Mouse (Mus musculus): ENCODE data around the gene Adcy2.

DNA sequence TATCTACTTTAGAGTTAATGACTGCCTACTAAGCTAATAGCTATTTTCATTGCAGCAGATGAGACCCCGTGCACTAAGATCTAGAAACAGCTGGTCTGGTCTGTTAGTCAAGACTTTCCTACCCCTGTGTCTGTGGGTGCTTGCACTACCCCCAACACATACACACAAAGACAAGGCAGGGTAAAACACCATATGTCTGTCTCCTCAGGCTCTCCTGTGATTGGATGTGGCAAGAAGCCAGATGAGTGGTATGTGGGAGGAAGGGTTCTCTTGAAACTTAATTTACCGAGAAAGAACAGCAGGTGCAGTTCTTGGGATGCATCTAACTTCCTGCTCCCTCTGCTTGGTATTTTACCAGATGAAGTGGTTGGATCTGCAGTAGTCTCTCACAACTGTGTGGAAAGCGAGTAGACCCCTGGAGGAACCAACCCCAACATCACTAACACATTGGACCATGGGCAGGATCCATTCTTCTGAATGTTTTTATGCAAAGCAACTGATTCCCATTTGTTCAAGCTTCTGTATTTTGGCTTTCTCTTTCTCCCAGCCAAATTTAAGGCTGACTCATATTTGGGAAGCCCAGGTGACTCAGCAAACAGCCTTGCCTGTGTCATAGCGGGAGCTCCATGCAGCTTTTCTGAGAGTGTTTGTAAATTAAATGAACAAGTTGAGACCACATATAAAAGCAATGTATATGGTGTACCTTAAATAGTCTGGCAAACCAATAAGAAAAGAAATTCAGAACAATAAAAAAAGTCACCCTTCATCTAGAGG is 183.4 kb downstream of the Adcy2 start:
- TF ChIP-seq EP300 (IDR thresholded peaks at IDR 0.05; ENCODE audit: low read depth), result no peak
- TF ChIP-seq CTCF (IDR thresholded peaks at IDR 0.05; ENCODE audit: low read depth), result no peak

Measured in liver, postnatal 0 days (tissue).